Mouse (Mus musculus): ENCODE data around the gene Ankrd24.

DNA sequence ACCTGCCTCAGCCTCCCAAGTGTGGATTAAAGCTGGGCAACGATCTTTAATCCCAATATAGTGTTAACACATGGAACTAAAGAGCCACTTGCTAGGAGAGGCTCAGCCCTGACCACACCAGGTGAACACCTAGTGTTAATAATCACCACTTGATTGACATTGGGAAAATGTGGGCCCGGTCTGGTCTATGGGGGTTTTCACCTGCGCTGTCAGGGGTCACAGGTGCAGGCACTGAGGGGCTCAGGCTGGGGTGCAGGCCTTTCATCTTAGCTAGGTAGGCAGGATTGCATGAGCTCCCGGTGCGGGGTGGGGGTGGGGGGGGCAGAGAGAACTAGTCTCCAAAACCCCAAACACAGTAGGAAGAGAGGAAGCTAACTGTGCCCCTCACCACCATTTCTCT lies 28.7 kb upstream of the Ankrd24 start:
- TF ChIP-seq CTCF (IDR thresholded peaks at IDR 0.05; ENCODE audit: low read depth): no peak
- no peak for TF ChIP-seq EP300 (IDR thresholded peaks at IDR 0.05; ENCODE audit: low read depth)

Measured in liver, embryonic 14.5 days (tissue).